Mouse (Mus musculus) hindbrain, embryonic 10.5 days (tissue): ENCODE data around the gene Olfr859. TPM values are rescaled to one million over a fixed set of nuclear protein-coding genes. Genes with fewer than 3 reads are reported as not detected.
"Not testable (repeated sequence)": the region's sequence is repeated elsewhere in the genome, so short reads cannot be mapped to it uniquely, and the experiment has no call there.

Experiments used
- DNase-seq: peaks from one replicate; pipeline ENCODE4 v3.0.0-alpha.2; 2017; ENCODE audit warnings: low spot score
- H3K27ac ChIP-seq: fragments of 300-500 bp; sonication (generic); 2 replicates; pipeline ENCODE4 v1.5.1; 2016; ENCODE audit warnings: mild to moderate bottlenecking, moderate library complexity
- H3K27me3 ChIP-seq: fragments of 300-500 bp; sonication (generic); 2 replicates; pipeline ENCODE4 v1.6.1; 2016; ENCODE audit warnings: mild to moderate bottlenecking; ENCODE audit not compliant: poor library complexity, insufficient read depth, severe bottlenecking
- H3K36me3 ChIP-seq: fragments of 300-500 bp; sonication (generic); 2 replicates; pipeline ENCODE4 v1.6.1; 2016; ENCODE audit warnings: mild to moderate bottlenecking, moderate library complexity
- H3K4me1 ChIP-seq: fragments of 300-500 bp; sonication (generic); replicated peaks from 2 replicates; pipeline ENCODE4 v1.6.1; 2016; ENCODE audit warnings: mild to moderate bottlenecking
- H3K4me3 ChIP-seq: fragments of 300-500 bp; sonication (generic); 2 replicates; pipeline ENCODE4 v1.5.1; 2016; ENCODE audit warnings: mild to moderate bottlenecking, moderate library complexity
- H3K9me3 ChIP-seq: fragments of 300-500 bp; sonication (generic); 2 replicates; pipeline ENCODE4 v1.6.1; 2016; ENCODE audit warnings: mild to moderate bottlenecking, moderate library complexity
- WGBS: fragments of 180-500 bp; shearing (Covaris S2); methylation state at CpG from one replicate; pipeline ENCODE4 v1.1.7; 2016; 5-methylcytosine and 5-hydroxymethylcytosine counted together
- polyA plus RNA-seq: library from polyadenylated mRNA; unstranded; fragments of >200 nt; fragmentation: Nextera tagmentation; extraction: Ambion mirVana; gene quantifications from 2 replicates; pipeline ENCODE4 v1.2.1, GENCODE M21; 2016

Olfr859 gene
- polyA plus RNA-seq, result not detected in 2 replicates

DNA sequence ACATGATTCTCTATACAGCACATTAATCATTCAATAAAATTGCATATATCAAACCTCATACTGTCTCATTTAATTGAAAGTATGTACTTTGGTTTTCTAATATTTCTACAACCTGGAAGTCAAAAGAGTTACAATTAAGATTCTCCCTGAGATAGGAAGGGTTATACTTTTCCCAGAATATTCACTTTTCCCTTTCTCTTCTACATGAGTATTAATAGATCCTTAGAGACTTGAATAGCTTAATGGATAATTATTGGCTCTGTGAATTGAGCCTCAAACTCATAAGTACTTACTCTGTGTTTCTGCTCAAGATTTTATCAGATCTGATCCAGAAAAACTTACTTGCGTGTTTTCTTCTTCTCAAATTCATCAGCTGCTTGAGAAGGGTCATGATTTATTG, at the start of gene Olfr859:
Gene Olfr859, plus strand, starts transcription at position 301 of the 400 bp plus-strand sequence.
- not testable (repeated sequence) for H3K4me1 ChIP-seq, H3K36me3 ChIP-seq, H3K27ac ChIP-seq, H3K4me3 ChIP-seq, H3K27me3 ChIP-seq, DNase-seq
- 74% methylated on average over 1 of the region's 1 CpGs for WGBS
- H3K9me3 ChIP-seq, result peaks cover 21% of the 10 kb centered on the region

DNA sequence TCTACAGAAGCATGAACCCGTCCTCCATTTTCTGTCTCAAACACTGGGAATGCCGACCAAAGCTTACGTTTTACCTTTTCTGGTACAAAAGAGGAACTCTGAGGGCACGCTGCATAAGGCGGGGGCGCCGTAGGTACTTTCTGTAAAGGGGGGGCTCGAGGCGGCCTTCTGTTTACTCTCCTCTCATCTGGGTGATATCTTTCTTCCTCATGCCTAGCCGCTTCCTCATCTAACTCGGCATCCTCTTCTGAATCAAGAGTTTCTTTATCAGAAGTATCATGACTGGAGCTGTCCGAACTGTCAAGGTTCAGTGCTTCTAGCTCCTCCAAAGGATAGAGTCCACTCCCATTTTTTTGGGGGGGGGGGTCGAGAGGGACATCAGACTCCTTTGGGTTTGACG, 35.6 kb upstream of the Olfr859 start:
- DNase-seq, result no peak
- 90% methylated on average over 14 of the region's 14 CpGs for WGBS
- no peak overlapping the region for H3K27ac ChIP-seq
- H3K27me3 ChIP-seq, result no peaks in the 10 kb centered on the region
- no peaks in the 10 kb centered on the region for H3K4me1 ChIP-seq
- no peaks in the 10 kb centered on the region for H3K36me3 ChIP-seq
- H3K4me3 ChIP-seq, result no peak overlapping the region
- peaks cover 79% of the 10 kb centered on the region for H3K9me3 ChIP-seq

DNA sequence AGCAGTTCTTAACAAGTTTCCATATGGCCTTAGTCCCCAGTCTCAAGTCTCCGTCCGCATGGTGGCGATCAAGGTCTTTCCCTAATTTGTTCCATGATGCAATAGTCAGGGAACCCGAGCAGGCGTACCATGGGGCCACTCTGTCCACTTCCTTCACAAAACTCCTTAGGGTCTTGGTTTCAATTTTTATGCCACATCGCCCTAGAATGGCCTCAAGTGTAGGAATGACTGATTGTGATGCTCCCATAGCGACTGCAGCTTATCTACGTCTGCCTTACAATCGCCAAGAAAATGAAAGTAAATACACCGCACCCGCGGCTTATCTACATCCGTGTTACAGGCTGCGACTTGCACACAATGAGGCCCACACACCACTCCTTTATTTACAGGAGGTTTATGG, 35.0 kb upstream of the Olfr859 start:
- no peaks in the 10 kb centered on the region for H3K36me3 ChIP-seq
- H3K27me3 ChIP-seq, result no peaks in the 10 kb centered on the region
- WGBS, result 96% methylated on average over 14 of the region's 14 CpGs
- H3K4me1 ChIP-seq, result no peaks in the 10 kb centered on the region
- no peak overlapping the region for H3K27ac ChIP-seq
- no peak overlapping the region for H3K4me3 ChIP-seq
- H3K9me3 ChIP-seq, result peaks cover 79% of the 10 kb centered on the region
- no peak for DNase-seq

DNA sequence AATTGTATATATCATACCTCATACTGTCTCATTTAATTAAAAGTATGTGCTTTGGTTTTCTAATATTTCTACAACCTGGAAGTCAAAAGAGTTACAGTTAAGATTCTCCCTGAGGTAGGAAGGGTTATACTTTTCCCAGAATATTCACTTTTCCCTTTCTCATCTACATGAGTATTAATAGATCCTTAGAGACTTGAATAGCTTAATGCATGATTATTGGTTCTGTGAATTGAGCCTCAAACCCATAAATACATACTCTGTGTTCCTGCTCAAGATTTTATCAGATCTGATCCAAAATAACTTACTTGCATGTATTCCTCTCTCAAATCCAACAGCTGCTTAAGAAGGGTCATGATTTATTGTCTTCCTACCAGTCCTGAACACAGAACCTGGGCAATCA, 24.7 kb upstream of the Olfr859 start, which contains the start of gene Olfr58:
Gene Olfr58, plus strand, starts transcription at position 301 of the 400 bp plus-strand sequence.
- DNase-seq, result no peak

DNA sequence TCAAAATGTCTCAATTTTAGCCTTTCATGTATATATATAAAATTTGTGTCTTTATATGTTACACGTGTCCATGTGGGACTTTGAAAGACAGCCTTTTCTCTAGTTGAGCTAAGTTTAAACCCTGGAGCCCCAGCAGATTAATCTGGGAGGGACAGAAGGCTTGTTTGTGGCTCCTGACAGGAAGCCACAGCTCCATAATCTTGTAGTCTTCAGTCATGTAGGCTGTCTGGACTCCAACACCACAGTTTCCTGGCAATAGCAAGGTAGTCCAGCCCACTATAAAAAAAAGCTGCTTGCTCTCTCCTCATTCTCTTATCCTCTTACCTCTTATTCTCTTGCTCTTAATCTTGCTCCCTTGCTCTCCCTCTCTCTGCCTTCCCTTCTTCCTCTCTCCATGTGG, 1.7 kb upstream of the Olfr859 start:
- Histone ChIP-seq H3K36me3 (no peaks in the 10 kb centered on the region), H3K4me1 (no peaks in the 10 kb centered on the region), H3K27me3 (no peaks in the 10 kb centered on the region), H3K27ac (no peak overlapping the region), H3K4me3 (no peak overlapping the region), H3K9me3 (peaks cover 21% of the 10 kb centered on the region)
- no peak for DNase-seq
- 84% methylated on average over 1 of the region's 1 CpGs for WGBS

More for the DNA sequence above, 24.7 kb upstream of the Olfr859 start, which contains the start of gene Olfr58:
- Histone ChIP-seq H3K27me3 (no peaks in the 10 kb centered on the region), H3K9me3 (peaks cover 25% of the 10 kb centered on the region), H3K36me3 (no peaks in the 10 kb centered on the region), H3K27ac (no peak within 1 kb of the TSS), H3K4me3 (no peak within 1 kb of the TSS), H3K4me1 (no peaks in the 10 kb centered on the region)

DNA sequence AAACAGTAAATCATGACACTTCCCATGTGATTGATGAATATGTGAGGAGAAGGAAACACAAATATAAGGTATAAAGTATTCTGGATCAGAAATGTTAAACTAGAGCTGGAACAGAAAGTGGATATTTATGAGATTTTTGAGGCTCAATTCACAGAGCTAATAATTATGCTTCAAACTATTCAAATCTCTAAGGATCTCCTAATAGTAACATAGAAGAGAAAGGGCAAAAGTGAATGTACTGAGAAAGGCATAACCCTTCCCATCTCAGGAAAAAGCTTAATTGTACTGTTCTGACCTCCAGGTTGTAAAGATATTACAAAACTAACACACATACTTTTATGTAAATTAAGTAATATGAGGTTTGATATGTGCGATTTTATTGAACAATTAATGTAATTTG, 44.9 kb downstream of the Olfr859 start, which contains the start of gene Olfr860:
Gene Olfr860, minus strand, starts transcription at position 101 of the 400 bp plus-strand sequence.
- H3K4me3 ChIP-seq, result no peak within 1 kb of the TSS
- H3K9me3 ChIP-seq, result 0 out of 2 replicates have a peak, but pooled peaks cover 11% of the 10 kb centered on the region
- WGBS, result 84% methylated on average over 1 of the region's 1 CpGs
- no peaks in the 10 kb centered on the region for H3K27me3 ChIP-seq
- no peak within 1 kb of the TSS for H3K27ac ChIP-seq
- H3K36me3 ChIP-seq, result no peaks in the 10 kb centered on the region
- no peak for DNase-seq
- H3K4me1 ChIP-seq, result no peaks in the 10 kb centered on the region

Other genes starting within 250 kb of the Olfr859 start
- gene Olfr854, start 237.5 kb upstream of the Olfr859 start, polyA plus RNA-seq, result not detected in 2 replicates
- gene Olfr855, start 222.3 kb upstream of the Olfr859 start, polyA plus RNA-seq, result not detected in 2 replicates
- gene Zfp317, start 182.8 kb upstream of the Olfr859 start, polyA plus RNA-seq, result 35.3 and 36.0 TPM in 2 replicates
- gene Olfr857, start 95.5 kb upstream of the Olfr859 start, polyA plus RNA-seq, result not detected in 2 replicates
- not detected in 2 replicates for gene Olfr58, start 24.6 kb upstream of the Olfr859 start, polyA plus RNA-seq
- not detected in 2 replicates for gene Olfr860, start 44.8 kb downstream of the Olfr859 start, polyA plus RNA-seq
- not detected in 2 replicates for gene Olfr862, start 83.1 kb downstream of the Olfr859 start, polyA plus RNA-seq
- 0.16 TPM in 2 replicates for gene Olfr77, start 112.0 kb downstream of the Olfr859 start, polyA plus RNA-seq
- not detected in 2 replicates for gene Olfr866, start 223.1 kb downstream of the Olfr859 start, polyA plus RNA-seq